8 mouse cellular contexts compared by ENCODE assay signal in the genomic region with DNA sequence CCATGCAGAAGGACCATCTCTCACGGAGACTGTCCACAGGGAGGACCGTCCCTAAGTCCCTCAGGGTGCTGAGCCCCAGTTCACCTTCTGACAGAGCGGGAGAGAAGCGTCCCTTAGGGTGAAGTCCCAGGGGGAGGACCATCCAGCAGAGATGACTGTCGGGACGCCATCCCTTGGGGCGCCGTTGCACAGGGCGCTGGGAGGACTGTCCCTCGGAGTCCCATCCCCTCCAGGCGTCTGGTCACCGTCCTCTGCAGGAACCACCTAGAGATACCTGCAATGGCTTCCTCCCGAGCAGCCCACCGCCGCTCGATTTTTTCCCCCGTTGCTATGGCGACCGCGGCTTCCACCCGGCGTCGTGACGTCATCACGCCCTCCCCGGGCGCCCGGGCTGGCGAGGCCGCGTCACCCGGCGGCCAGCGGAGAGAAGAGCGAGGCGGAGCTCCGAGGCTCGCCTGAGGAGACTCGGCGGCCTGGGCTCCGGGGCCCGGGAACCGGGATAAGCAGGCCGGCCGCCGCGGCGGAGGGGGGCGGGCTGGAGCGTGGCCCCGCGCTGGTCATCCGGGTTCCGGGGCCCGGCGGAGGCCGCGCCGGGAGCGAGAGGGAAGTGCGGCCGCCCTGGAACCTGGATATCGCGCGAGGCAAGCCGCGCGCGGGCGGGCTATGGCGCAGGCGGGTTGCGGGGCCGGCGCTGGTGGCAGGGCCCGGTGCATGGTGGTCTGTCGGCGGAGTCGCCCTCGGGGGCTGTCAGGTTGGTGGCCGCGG. TPM values are rescaled to one million over a fixed set of nuclear protein-coding genes. Genes with fewer than 3 reads are reported as not detected.
A peak's percentile ranks its signal among the peaks of the same experiment; 100 is the strongest.
DNase-seq lines count a peak whose midpoint lies in the region.

A gene (plus strand): TSS at position 355 of the 765 bp plus-strand sequence.

- peak; percentile 71 for DNase-seq in WW6 (ENCODE audit: low read depth, low spot score)
- peak; percentile 83 to 96 for DNase-seq in cerebellum, postnatal 4 days (ENCODE audit: low spot score in 2 of 2)
- peak; percentile 84 to 87 for DNase-seq in gastrocnemius, adult 8-10 months (ENCODE audit: low spot score in 2 of 2)
- DNase-seq in hindlimb bud, embryonic 11.5 days (ENCODE audit: extremely low spot score, low read depth, low spot score), result peak; percentile 60
- DNase-seq in left cerebral cortex, adult 8-10 months (ENCODE audit: low spot score in 2 of 2), result peak; percentile 80 to 88
- peak; percentile 94 to 96 for DNase-seq in right cerebral cortex, postnatal 10 days (ENCODE audit: low spot score in 2 of 2)
- DNase-seq in urinary bladder, postnatal 25 days (ENCODE audit: low spot score), result peak; percentile 89

- no peaks in the 10 kb centered on the region for H3K9me3 ChIP-seq in megakaryocyte, embryonic 14.5 days

- H3K4me1 ChIP-seq in megakaryocyte, embryonic 14.5 days, result peaks cover 70% of the 10 kb centered on the region

- peak within 1 kb of the TSS; percentile 98 for H3K4me3 ChIP-seq in megakaryocyte, embryonic 14.5 days (replicated peaks)

- peaks cover 8% of the 10 kb centered on the region for H3K36me3 ChIP-seq in megakaryocyte, embryonic 14.5 days (replicated peaks; ENCODE audit: low read length)

- peaks cover 14% of the 10 kb centered on the region for H3K27me3 ChIP-seq in megakaryocyte, embryonic 14.5 days (replicated peaks)

RNA-seq across cellular contexts. Expression of the gene that starts here (rescaled TPM):
- 10 to 100 TPM; 13.0 to 19.2 (median 16.7) TPM for total RNA-seq in gastrocnemius, adult 8-10 months (2022)
- 100 to 1,000 TPM in 3 of 4 experiments, 10 to 100 TPM in 1; 97.7 to 106 (median 102) TPM for total RNA-seq in left cerebral cortex, adult 8-10 months (2022)
- 45.0 and 64.1 TPM in 2 replicates for polyA plus RNA-seq in megakaryocyte, embryonic 14.5 days (2012; ENCODE audit: insufficient read depth, low replicate concordance)

Comparison
In these comparisons a context has a peak if more than half of its experiments do, and no peak if none do; other contexts are left out.
1. Peak in every context shown above with its lines: DNase-seq and H3K4me3 ChIP-seq.
2. RNA of the gene that starts here (total RNA-seq): 97.7 to 106 TPM in left cerebral cortex, adult 8-10 months; 13.0 to 19.2 TPM in gastrocnemius, adult 8-10 months; every median in the first group is over 4 times any median in the second.